Mouse (Mus musculus) hindbrain, embryonic 11.5 days (tissue): Measurements from ENCODE around the gene Wars2. TPM values are rescaled to one million over a fixed set of nuclear protein-coding genes. Genes with fewer than 3 reads are reported as not detected.

ENCODE experiments used
- ATAC-seq: fragments of 200-750 bp; cut with Nextera tagmentation; 2 replicates; pipeline ENCODE4 v1.8.0; 2017; ENCODE audit warnings: mild to moderate bottlenecking, moderate TSS enrichment, moderate library complexity; ENCODE audit not compliant: low FRiP score
- DNase-seq: peaks from one replicate; pipeline ENCODE4 v3.0.0-alpha.2; 2015; ENCODE audit warnings: low spot score
- H3K27ac ChIP-seq: fragments of 300-500 bp; sonication (generic); 2 replicates; pipeline ENCODE4 v1.5.1; 2014; ENCODE audit warnings: mild to moderate bottlenecking, low read depth, low read length
- H3K27me3 ChIP-seq: fragments of 300-500 bp; sonication (generic); 2 replicates; pipeline ENCODE4 v1.6.1; 2014; ENCODE audit warnings: mild to moderate bottlenecking, low read length, moderate library complexity, mixed read lengths; ENCODE audit not compliant: control insufficient read depth, insufficient read depth
- H3K36me3 ChIP-seq: fragments of 300-500 bp; sonication (generic); 2 replicates; pipeline ENCODE4 v1.6.1; 2014; ENCODE audit warnings: mild to moderate bottlenecking, low read length, moderate library complexity, mixed read lengths; ENCODE audit not compliant: control insufficient read depth, insufficient read depth
- H3K4me1 ChIP-seq: fragments of 300-500 bp; sonication (generic); replicated peaks from 2 replicates; pipeline ENCODE4 v1.6.1; 2014; ENCODE audit warnings: low read length, mixed read lengths; ENCODE audit not compliant: control insufficient read depth, insufficient read depth
- H3K4me2 ChIP-seq: fragments of 300-500 bp; sonication (generic); replicated peaks from 2 replicates; pipeline ENCODE4 v1.6.1; 2014; ENCODE audit warnings: mild to moderate bottlenecking, low read depth, low read length
- H3K4me3 ChIP-seq: fragments of 300-500 bp; sonication (generic); 2 replicates; pipeline ENCODE4 v1.5.1; 2014; ENCODE audit warnings: low read depth, low read length
- H3K9ac ChIP-seq: fragments of 300-500 bp; sonication (generic); 2 replicates; pipeline ENCODE4 v1.6.1; 2014; ENCODE audit warnings: low read depth, low read length
- H3K9me3 ChIP-seq: fragments of 300-500 bp; sonication (generic); 2 replicates; pipeline ENCODE4 v1.6.1; 2016; ENCODE audit warnings: low read length; ENCODE audit not compliant: control insufficient read depth
- WGBS: fragments of 180-500 bp; shearing (Covaris S2); extraction: QIAGEN DNeasy Blood & Tissue Kit; methylation state at CpG from one replicate; pipeline ENCODE4 v1.1.7; 2014; 5-methylcytosine and 5-hydroxymethylcytosine counted together
- polyA plus RNA-seq: library from polyadenylated mRNA; unstranded; fragments of >200 nt; fragmentation: Nextera tagmentation; extraction: Ambion mirVana; gene quantifications from 2 replicates; pipeline ENCODE4 v1.2.1, GENCODE M21; 2014

Wars2 gene
- polyA plus RNA-seq, 1 experiment from 2014 or later = 7.9 TPM

- no peaks in the 10 kb centered on the region for H3K4me1 ChIP-seq
- H3K4me3 ChIP-seq = no peak overlapping the region
- no peak overlapping the region for H3K27ac ChIP-seq
- no peaks in the 10 kb centered on the region for H3K36me3 ChIP-seq
- ATAC-seq = no peak
- no peaks in the 10 kb centered on the region for H3K9me3 ChIP-seq
- no peak overlapping the region for H3K9ac ChIP-seq
- peaks cover 53% of the 10 kb centered on the region for H3K27me3 ChIP-seq
- H3K4me2 ChIP-seq = no peak overlapping the region
- DNase-seq = peak; percentile 35
- WGBS = 14% methylated on average over 9 of the region's 9 CpGs
Observed at GRCm38 (mm10) chr3:99263471-99263903, 122.6 kb downstream of the Wars2 start.

- Histone ChIP-seq H3K4me3 (no peak overlapping the region), H3K9me3 (no peaks in the 10 kb centered on the region), H3K4me2 (no peak overlapping the region), H3K4me1 (no peaks in the 10 kb centered on the region), H3K9ac (no peak overlapping the region), H3K27ac (no peak overlapping the region), H3K27me3 (peaks cover 42% of the 10 kb centered on the region), H3K36me3 (no peaks in the 10 kb centered on the region)
- 32% methylated on average over 7 of the region's 7 CpGs for WGBS
- DNase-seq (no peak), ATAC-seq (no peak)
Observed at GRCm38 (mm10) chr3:99264695-99265094, 123.8 kb downstream of the Wars2 start.

GRCm38 (mm10) chr3:99266752-99267303, 126.0 kb downstream of the Wars2 start:
- H3K4me3 ChIP-seq = no peak overlapping the region
- no peak overlapping the region for H3K4me2 ChIP-seq
- ATAC-seq (no peak), DNase-seq (no peak)
- H3K27ac ChIP-seq = no peak overlapping the region
- 52% methylated on average over 10 of the region's 10 CpGs for WGBS
- no peak overlapping the region for H3K9ac ChIP-seq
- H3K9me3 ChIP-seq = no peaks in the 10 kb centered on the region
- peaks cover 25% of the 10 kb centered on the region for H3K27me3 ChIP-seq
- H3K4me1 ChIP-seq = no peaks in the 10 kb centered on the region
- H3K36me3 ChIP-seq = no peaks in the 10 kb centered on the region

- DNase-seq (no peak), ATAC-seq (no peak)
- Histone ChIP-seq H3K27ac (no peak overlapping the region), H3K27me3 (no peaks in the 10 kb centered on the region), H3K9me3 (no peaks in the 10 kb centered on the region), H3K9ac (no peak overlapping the region), H3K4me3 (no peak overlapping the region), H3K4me2 (no peak overlapping the region), H3K36me3 (no peaks in the 10 kb centered on the region), H3K4me1 (no peaks in the 10 kb centered on the region)
- WGBS = 54% methylated on average over 12 of the region's 12 CpGs
Observed at GRCm38 (mm10) chr3:99277973-99278580, 137.2 kb downstream of the Wars2 start.

GRCm38 (mm10) chr3:99279718-99280117, 138.8 kb downstream of the Wars2 start:
- 96% methylated on average over 3 of the region's 3 CpGs for WGBS
- DNase-seq (no peak), ATAC-seq (no peak)
- Histone ChIP-seq H3K27me3 (no peaks in the 10 kb centered on the region), H3K4me3 (no peak overlapping the region), H3K4me2 (no peak overlapping the region), H3K27ac (no peak overlapping the region), H3K36me3 (no peaks in the 10 kb centered on the region), H3K4me1 (no peaks in the 10 kb centered on the region), H3K9ac (no peak overlapping the region), H3K9me3 (no peaks in the 10 kb centered on the region)

GRCm38 (mm10) chr3:99281453-99281852, 140.6 kb downstream of the Wars2 start:
- Histone ChIP-seq H3K9me3 (no peaks in the 10 kb centered on the region), H3K27ac (no peak overlapping the region), H3K27me3 (no peaks in the 10 kb centered on the region), H3K36me3 (no peaks in the 10 kb centered on the region), H3K4me3 (no peak overlapping the region), H3K4me1 (no peaks in the 10 kb centered on the region), H3K9ac (no peak overlapping the region), H3K4me2 (no peak overlapping the region)
- 70% methylated on average over 4 of the region's 4 CpGs for WGBS
- DNase-seq (no peak), ATAC-seq (no peak)

GRCm38 (mm10) chr3:99288302-99288701, 147.4 kb downstream of the Wars2 start:
- Histone ChIP-seq H3K9ac (no peak overlapping the region), H3K9me3 (no peaks in the 10 kb centered on the region), H3K36me3 (no peaks in the 10 kb centered on the region), H3K4me3 (no peak overlapping the region), H3K27ac (no peak overlapping the region), H3K4me1 (no peaks in the 10 kb centered on the region), H3K27me3 (no peaks in the 10 kb centered on the region), H3K4me2 (no peak overlapping the region)
- DNase-seq (peak; percentile 6), ATAC-seq (no peak)
- 54% methylated on average over 2 of the region's 2 CpGs for WGBS

Other genes with a start within 250 kb of the Wars2 start
- gene Hao2, start 247.8 kb upstream of the Wars2 start, polyA plus RNA-seq = not detected in 2 replicates
- gene Tbx15, start 99.3 kb downstream of the Wars2 start, polyA plus RNA-seq = 4.2 and 4.9 TPM in 2 replicates